Mouse (Mus musculus) effector memory CD4-positive, alpha-beta T cell, adult 5 months (primary cell): Measurements from ENCODE around the gene Wdr45b. TPM values are rescaled to one million over a fixed set of nuclear protein-coding genes. Genes with fewer than 3 reads are reported as not detected.

Experiments used
- polyA plus RNA-seq: library from polyadenylated mRNA; unstranded; fragments of 100-300 nt; shearing (Covaris generic); gene quantifications from one replicate; pipeline ENCODE4 v1.2.1, GENCODE M21; 2017

Gene Wdr45b
- 81.5 TPM for polyA plus RNA-seq

DNA sequence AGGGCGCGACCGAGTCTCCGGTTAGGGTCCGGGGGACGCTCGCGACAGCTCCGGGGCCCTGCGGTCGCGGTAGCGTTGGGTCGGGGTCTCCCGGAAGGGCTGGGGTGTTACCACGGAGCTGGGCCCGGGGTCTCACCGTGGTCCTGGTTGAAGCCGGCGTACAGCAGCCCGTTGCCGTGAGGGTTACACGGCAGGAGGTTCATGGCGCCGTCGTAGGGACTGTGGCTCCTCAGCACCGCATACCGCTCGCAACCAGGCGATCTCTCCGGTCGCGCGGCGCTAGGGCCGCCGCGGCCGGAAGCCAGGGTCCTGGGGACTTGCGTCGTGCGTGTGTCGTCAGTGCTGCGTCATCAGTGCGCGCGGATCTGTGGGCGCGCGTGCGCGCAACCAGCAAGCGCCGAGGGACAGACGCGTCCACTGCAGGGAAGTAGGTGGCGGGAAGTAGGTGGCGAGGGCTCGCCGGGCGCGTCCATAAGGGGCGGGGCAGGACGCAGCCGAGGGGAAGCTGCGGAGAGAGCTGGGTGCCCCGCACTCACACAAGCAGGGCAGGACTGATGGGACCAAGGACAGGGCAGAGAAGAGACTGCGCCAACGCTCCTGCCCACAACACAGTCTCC lies at the start of gene Wdr45b:
Gene Wdr45b, minus strand, starts transcription at position 355 of the 617 bp plus-strand sequence.

DNA sequence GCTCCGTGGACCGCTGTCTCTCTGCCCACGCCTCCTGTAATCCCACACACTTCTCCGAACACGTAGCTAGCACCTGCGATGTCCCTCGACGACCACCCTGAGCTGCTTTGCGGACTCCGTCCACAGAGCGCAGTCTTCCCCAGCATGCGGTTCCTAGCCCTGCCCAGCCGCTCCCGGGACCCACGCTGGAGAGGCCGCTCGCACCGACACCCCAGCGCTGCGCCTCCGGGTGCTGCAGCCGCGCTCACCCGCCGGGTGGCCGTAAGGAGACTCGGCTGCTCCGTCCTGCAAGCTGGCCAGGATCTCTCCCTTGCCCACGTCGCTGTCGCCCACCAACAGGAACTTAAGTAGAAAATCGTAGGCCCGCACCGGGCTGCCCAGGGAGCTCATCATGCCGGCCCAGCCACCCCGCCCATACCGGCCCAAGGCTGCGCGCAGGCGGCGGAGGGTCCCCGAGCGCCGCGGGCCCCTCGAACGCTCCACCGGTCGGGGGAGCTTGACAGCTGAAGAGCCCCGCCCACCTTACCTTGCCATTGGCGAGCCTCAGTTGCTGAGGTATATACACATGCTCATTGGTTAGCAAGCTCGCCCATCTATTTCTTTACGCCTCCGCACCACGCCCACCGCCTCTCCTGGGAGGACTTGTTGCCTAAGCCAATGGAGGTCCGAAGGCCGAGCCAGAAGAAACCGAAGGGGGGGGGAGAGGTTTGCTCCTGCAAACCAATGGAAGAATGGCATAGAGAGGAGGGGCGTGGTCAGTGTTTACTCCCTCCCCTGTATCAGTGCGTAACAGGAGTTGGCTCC lies 33.7 kb upstream of the Wdr45b start, which contains the start of gene Rab40b:
Gene Rab40b, minus strand, starts transcription at position 502 of the 804 bp plus-strand sequence.

Other genes with a start within 250 kb of the Wdr45b start
- gene Tex19.2, start 235.8 kb downstream of the Wdr45b start, polyA plus RNA-seq = not detected
- not detected for gene Tex19.1, start 208.3 kb downstream of the Wdr45b start, polyA plus RNA-seq
- gene Uts2r, start 194.2 kb downstream of the Wdr45b start, polyA plus RNA-seq = not detected
- gene Hexdc, start 150.0 kb downstream of the Wdr45b start, polyA plus RNA-seq = 2.5 TPM
- gene Ogfod3, start 149.7 kb downstream of the Wdr45b start, polyA plus RNA-seq = 12.4 TPM
- gene Cybc1, start 125.1 kb downstream of the Wdr45b start, polyA plus RNA-seq = 74.3 TPM
- 28.2 TPM for gene Narf, start 117.2 kb downstream of the Wdr45b start, polyA plus RNA-seq
- gene Foxk2, start 94.5 kb downstream of the Wdr45b start, polyA plus RNA-seq = 18.7 TPM
- not detected for gene Rab40b, start 33.8 kb upstream of the Wdr45b start, polyA plus RNA-seq
- 0.29 TPM for gene Fn3krp, start 67.0 kb upstream of the Wdr45b start, polyA plus RNA-seq
- gene Fn3k, start 80.5 kb upstream of the Wdr45b start, polyA plus RNA-seq = not detected
- 27.9 TPM for gene Tbcd, start 97.5 kb upstream of the Wdr45b start, polyA plus RNA-seq
- not detected for gene Zfp750, start 164.9 kb upstream of the Wdr45b start, polyA plus RNA-seq